Mouse (Mus musculus) lung, adult 2 months (tissue): ENCODE data around the gene Gm20671. TPM values are rescaled to one million over a fixed set of nuclear protein-coding genes. Genes with fewer than 3 reads are reported as not detected.

Experiments used
- DNase-seq: peaks from one replicate; pipeline ENCODE4 v3.0.0; 2022
- H3K4me1 ChIP-seq: fragments of 200-500 bp; 2 replicates; pipeline ENCODE4 v1.6.1; 2011; ENCODE audit warnings: low read length; ENCODE audit not compliant: control insufficient read depth, insufficient read depth
- H3K4me3 ChIP-seq: fragments of 200-500 bp; replicated peaks from 2 replicates; pipeline ENCODE3; 2011; ENCODE audit warnings: low read depth, mild to moderate bottlenecking, control low read depth, low read length; ENCODE audit errors: extremely low read depth
- CTCF ChIP-seq: fragments of 200-500 bp; IDR thresholded peaks from 2 replicates; pipeline ENCODE4 v1.5.1; 2011; ENCODE audit warnings: mild to moderate bottlenecking, low read length, control low read depth; ENCODE audit not compliant: insufficient read depth
- POLR2A ChIP-seq: fragments of 200-500 bp; IDR thresholded peaks from 2 replicates; pipeline ENCODE4 v1.6.1; 2011; ENCODE audit warnings: low read depth, mild to moderate bottlenecking, control low read depth, low read length, borderline replicate concordance; ENCODE audit errors: extremely low read depth
- WGBS: fragments of 180-500 bp; shearing (Covaris S2); methylation state at CpG from one replicate; pipeline ENCODE4 v1.1.7; 2018; 5-methylcytosine and 5-hydroxymethylcytosine counted together
- polyA plus RNA-seq: library from polyadenylated mRNA; depleted of rRNA; stranded (reverse); fragments of >200 nt; gene quantifications from 2 replicates; pipeline ENCODE4 v1.2.3, GENCODE M21; 2012; rRNA removed

Gene Gm20671
- polyA plus RNA-seq, 1 experiment = 12.4 TPM

DNA sequence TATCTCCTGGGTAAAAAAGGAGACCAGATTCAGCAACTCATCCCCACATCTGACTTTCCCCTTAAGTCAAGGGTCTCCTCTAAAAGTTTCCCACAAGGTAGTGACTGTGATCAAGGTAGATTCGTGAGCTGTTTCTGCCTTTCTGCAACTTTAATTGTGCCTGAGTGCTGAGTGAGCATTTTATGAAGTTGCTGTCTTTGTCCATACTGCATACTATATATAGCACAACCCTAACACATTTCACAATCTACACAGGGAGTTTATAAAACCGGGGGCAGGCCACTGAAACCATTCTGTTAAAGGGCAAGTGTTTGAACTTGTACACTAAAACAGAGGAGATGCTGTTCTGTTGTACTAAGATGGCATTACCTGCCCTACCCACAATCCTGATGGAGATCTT is 133.5 kb downstream of the Gm20671 start:
- Histone ChIP-seq H3K4me3 (no peak overlapping the region), H3K4me1 (no peaks in the 10 kb centered on the region)
- no peak for DNase-seq
- WGBS = 25% methylated on average over 2 of the region's 2 CpGs
- TF ChIP-seq POLR2A (no peak), CTCF (no peak)

Other genes starting within 250 kb of the Gm20671 start
- gene Yes1, start 215.9 kb downstream of the Gm20671 start, polyA plus RNA-seq = 3.6 and 4.6 TPM in 2 replicates
- gene Pisd, start 41.5 kb downstream of the Gm20671 start, polyA plus RNA-seq = 89.6 and 90.7 TPM in 2 replicates
- 12.7 and 15.4 TPM in 2 replicates for gene Prr14l, start 27.1 kb upstream of the Gm20671 start, polyA plus RNA-seq
- gene Depdc5, start 36.6 kb upstream of the Gm20671 start, polyA plus RNA-seq = 11.1 and 17.1 TPM in 2 replicates
- 136 and 154 TPM in 2 replicates for gene Ywhah, start 191.7 kb upstream of the Gm20671 start, polyA plus RNA-seq